8 mouse cellular contexts compared by ENCODE assay signal in the genomic region with DNA sequence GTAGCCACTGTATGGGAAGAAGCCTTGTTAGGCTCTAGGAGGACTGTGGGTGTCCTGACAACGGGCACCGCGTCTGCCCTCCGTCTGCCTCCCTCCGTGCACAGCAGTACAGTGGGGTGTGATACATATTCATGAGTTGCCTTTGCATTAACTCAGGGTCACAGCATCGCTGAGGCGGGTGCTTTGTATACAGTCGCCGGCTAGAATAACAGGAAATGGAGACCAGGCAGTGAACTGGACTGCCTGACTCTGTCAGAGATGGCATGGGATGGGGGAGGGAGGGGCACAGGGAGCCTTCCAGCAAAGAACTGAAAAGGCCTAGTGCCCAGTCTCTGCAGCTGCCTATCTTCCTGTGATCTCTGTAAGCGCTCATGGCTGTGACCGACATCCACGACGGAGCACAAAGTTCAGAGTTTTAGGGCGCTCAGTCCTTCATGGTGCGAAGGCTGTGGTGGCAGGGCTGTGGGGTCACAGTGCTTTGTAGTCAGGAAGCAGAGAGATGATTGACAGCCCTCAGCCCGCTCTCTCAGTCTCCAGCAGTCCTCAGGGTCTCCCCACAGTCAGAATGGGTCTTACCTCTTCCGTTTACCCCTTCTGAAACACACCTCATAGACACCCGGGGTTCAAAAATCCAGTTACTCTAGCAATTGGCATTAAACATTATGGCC. TPM values are rescaled to one million over a fixed set of nuclear protein-coding genes. Genes with fewer than 3 reads are reported as not detected.
DNase-seq lines count a peak whose midpoint lies in the region; ATAC-seq and TF ChIP-seq lines count a peak whose summit lies in the region.

No protein-coding gene starts in this region.

- no peak overlapping the region for H3K9ac ChIP-seq in embryonic facial prominence, embryonic 13.5 days
- 0 out of 2 replicates have a peak overlapping the region, but pooled peaks have one; percentile 31 for H3K9ac ChIP-seq in neural tube, embryonic 13.5 days

- TF ChIP-seq CTCF in layer of hippocampus, adult 2 months (conservative IDR thresholded peaks at IDR 0.05) = no peak

- H3K9me3 ChIP-seq in embryonic facial prominence, embryonic 13.5 days = no peaks in the 10 kb centered on the region
- H3K9me3 ChIP-seq in neural tube, embryonic 13.5 days = no peaks in the 10 kb centered on the region

- no peaks in the 10 kb centered on the region for H3K27me3 ChIP-seq in embryonic facial prominence, embryonic 13.5 days
- H3K27me3 ChIP-seq in neural tube, embryonic 13.5 days = no peaks in the 10 kb centered on the region

- H3K36me3 ChIP-seq in embryonic facial prominence, embryonic 13.5 days = no peaks in the 10 kb centered on the region
- no peaks in the 10 kb centered on the region for H3K36me3 ChIP-seq in neural tube, embryonic 13.5 days

- no peak overlapping the region for H3K27ac ChIP-seq in embryonic facial prominence, embryonic 13.5 days
- H3K27ac ChIP-seq in neural tube, embryonic 13.5 days (replicated peaks) = 0 out of 2 replicates have a peak overlapping the region, but pooled peaks have one; percentile 9
- no peak overlapping the region for H3K27ac ChIP-seq in layer of hippocampus, adult 2 months

- no peak for ATAC-seq in cerebellum, adult (ENCODE audit: insufficient number of reproducible peaks, low FRiP score, low TSS enrichment)
- no peak for ATAC-seq in embryonic facial prominence, embryonic 13.5 days (ENCODE audit: insufficient number of reproducible peaks, insufficient read depth, low FRiP score, low TSS enrichment, low read depth)
- peak; percentile 95 for ATAC-seq in neural tube, embryonic 13.5 days (ENCODE audit: low read depth)

- WGBS in embryonic facial prominence, embryonic 13.5 days = 32% methylated on average over 18 of the region's 18 CpGs
- WGBS in neural tube, embryonic 13.5 days = 23% methylated on average over 18 of the region's 18 CpGs

- H3K4me2 ChIP-seq in embryonic facial prominence, embryonic 13.5 days = 0 out of 2 replicates have a peak overlapping the region, but pooled peaks have one; percentile 9
- H3K4me2 ChIP-seq in neural tube, embryonic 13.5 days = peak overlapping the region; percentile 24

- peaks cover 12% of the 10 kb centered on the region for H3K4me1 ChIP-seq in embryonic facial prominence, embryonic 13.5 days
- H3K4me1 ChIP-seq in neural tube, embryonic 13.5 days (replicated peaks) = peaks cover 30% of the 10 kb centered on the region

- H3K4me3 ChIP-seq in embryonic facial prominence, embryonic 13.5 days = no peak overlapping the region
- H3K4me3 ChIP-seq in neural tube, embryonic 13.5 days = no peak overlapping the region
- no peak overlapping the region for H3K4me3 ChIP-seq in layer of hippocampus, adult 2 months

- DNase-seq in cerebellum, postnatal 10 days = peak; percentile 28 to 30
- peak; percentile 9 for DNase-seq in kidney, postnatal 36 days
- no peak for DNase-seq in layer of hippocampus, postnatal 14 days (ENCODE audit: low spot score in 2 of 2)
- DNase-seq in layer of hippocampus, adult 2 months (ENCODE audit: low spot score in 2 of 2) = no peak
- no peak for DNase-seq in spleen, postnatal 4 days (ENCODE audit: low spot score in 2 of 2)

RNA-seq across cellular contexts. Expression of gene Unc5cl, which starts 58.0 kb away (rescaled TPM):
- polyA plus RNA-seq in embryonic facial prominence, embryonic 13.5 days (2015; fragmentation: Nextera tagmentation; extraction: Ambion mirVana) = 0.08 and 0.30 TPM in 2 replicates
- polyA plus RNA-seq in neural tube, embryonic 13.5 days (2015; fragmentation: Nextera tagmentation; extraction: Ambion mirVana) = 0.17 and 0.18 TPM in 2 replicates
- total RNA-seq in layer of hippocampus, postnatal 14 days (2021) = 1 to 10 TPM in 1 of 2 experiments, under 1 TPM in 1; 0.36 to 1.0 TPM
- under 1 TPM; 0.37 to 0.92 TPM for total RNA-seq in layer of hippocampus, adult 2 months (2021)

Comparison
In these comparisons a context has a peak if more than half of its experiments do, and no peak if none do; other contexts are left out.
1. DNase-seq: peak in cerebellum, postnatal 10 days (2 of 2) and kidney, postnatal 36 days (2 of 2); none in layer of hippocampus, postnatal 14 days (0 of 2), layer of hippocampus, adult 2 months (0 of 2) and spleen, postnatal 4 days (0 of 2).